Mouse (Mus musculus) thymus, adult 18-20 months (tissue): ENCODE results near the gene Mast4.

Experiments used
- DNase-seq, 2 experiments: peaks; one replicate each; pipeline ENCODE4 v3.0.0; 2022; ENCODE audit warnings: mixed read lengths in 2 of 2

Mast4 gene

DNA sequence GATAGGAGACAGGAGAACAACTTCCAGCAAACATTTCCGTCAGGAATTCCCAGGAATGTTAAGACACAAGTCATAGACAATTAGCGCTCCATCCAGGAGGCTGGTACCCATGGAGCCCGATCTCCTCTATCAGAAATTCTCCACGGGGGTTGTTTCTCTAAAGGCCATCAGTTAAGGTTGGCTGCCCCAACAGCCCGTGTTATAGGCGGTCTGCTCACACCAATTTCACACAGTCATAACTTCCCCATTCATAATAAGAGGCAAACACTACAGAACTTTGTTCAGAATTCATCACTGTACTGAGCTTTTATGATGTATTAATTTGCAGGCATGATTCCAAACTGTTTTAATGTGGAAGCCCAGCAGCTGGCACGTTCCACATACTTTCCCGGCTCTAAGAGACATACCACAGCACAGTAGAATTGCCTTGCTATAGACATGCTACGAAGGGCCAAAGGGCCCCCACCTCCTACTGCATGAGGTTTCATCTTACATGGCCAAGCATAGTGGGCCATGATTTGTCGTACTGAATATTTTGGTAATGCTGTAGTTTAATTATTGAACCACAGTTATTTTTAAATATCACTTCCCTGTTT is 19.1 kb downstream of the Mast4 start:
- DNase-seq = no peak

DNA sequence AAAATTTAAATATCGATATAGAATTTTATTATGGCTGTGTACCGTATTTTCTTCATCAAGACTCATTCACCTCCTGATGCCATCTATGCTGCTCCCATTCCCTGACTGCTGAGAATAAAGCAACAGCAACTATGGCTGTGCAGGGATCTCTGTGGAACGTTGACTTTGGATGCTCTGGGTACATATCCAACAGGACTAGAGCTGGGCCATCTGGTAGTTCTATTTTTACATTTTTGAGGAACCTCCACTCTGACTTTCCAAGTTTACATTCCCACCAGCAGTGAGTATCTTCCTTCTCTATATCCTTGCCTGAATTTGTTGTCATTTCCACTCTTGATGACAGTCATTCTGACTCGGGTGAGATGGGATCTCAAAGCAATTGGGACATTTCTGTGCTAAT is 26.0 kb downstream of the Mast4 start:
- no peak for DNase-seq

DNA sequence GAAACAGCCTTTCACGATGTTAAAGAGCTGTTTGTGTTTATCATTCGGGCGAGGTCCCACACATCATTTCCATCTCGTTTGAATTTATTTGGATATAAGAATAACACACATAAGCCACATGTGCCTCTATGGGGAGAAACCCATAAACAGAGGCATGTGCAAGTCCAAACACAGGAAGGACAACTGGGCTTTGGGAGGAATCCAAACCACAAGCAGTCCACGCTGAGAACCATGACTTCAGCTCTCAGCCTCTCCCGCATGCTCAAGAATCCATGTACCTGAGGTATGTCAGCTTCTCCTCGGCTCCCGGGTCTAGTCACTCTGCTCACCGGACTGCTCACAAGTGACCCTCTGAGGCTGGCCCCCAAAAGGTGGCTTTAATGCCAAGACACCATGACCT is 30.5 kb downstream of the Mast4 start:
- DNase-seq = no peak

DNA sequence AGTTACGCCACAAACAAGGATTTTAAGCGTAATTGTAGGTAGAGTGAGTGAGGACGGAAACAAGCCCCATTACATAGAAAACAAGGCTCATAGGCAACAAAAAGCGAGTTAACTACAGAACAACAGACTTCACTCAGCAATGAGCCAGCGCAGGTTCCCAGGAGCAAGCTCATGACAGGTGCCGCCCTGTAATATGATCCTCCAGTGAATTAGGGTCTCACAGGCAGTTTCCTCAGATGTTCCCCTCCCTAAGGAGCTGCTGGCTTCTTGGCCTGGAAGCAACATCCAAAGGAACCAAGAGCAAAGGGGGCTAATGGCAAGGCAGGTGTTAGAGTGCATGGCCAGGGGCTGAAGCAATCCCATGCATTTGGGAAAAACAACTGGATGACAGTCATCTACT is 31.8 kb downstream of the Mast4 start:
- DNase-seq = no peak

DNA sequence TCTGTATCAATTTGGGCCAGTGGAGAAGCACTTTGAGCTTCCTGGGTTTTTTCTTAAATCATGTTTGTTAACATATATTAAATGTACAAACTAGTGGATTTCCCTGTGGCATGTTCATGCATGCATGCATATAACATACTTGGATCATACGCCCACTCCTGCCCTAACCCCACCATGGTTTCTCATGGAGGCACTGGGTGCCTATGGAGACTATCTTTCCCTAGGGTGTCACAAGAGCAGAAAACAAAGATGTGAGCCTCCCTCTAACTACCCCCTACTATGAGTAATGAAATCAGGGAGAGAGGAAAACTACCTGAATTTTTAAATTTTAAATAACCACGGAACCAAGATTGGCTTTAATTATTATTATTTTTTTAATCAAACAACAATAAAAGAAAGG is 32.2 kb downstream of the Mast4 start:
- DNase-seq = no peak

DNA sequence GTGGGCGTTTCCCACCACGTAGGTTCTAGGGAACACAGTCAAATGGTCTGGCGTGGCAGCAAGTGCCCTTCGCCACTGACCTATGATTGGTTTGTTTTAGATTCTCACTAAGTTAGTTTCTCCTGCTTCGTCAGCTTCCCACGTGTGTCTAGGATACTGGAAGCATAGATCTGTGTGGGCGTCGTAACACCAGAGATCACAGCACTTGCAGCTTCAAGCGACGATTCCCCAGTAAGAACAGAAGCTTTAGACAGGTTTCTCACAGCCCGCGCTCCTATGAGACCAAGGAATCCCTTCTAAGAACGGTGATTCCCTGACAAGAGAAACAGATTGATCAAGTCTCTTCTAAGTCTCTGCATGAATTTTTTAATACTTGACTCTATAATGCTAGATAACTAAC is 39.9 kb downstream of the Mast4 start:
- DNase-seq = no peak

DNA sequence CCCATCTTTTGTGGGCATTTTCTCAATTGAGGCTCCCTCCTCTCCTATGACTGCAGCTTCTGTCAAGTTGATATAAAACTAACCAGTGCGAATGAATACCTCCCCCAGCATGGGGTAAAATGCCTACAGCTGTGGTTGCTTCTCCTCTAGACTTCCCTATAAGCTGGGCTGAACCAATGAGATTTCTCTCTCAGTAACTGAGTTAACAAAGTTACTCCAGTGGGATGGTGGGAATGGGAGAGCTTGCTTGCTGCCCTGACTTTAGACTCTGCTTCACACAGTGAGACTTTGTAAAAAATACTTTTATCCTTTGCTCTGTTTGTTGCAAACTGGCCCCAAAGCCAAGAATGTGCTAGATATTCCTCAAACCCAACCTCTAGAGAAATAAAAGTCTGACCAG is 41.2 kb downstream of the Mast4 start:
- DNase-seq = no peak

DNA sequence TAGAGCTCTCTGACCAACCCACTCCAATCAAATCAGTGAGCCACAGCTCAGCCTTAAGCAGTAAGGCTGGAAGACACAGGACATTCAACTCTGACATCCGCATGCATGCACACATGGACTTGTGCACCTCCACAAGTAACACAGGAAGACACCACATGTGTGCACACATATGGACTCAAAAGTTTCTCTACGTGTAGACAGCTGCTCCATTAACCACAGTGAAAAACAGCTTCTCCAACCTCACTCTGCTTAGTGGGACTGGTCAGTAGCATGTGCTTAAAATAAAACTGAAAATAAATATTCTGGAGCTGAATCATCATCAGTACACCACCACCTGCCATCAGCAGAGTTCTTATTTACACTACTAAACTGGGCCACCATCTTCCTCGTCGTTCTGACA is 43.2 kb downstream of the Mast4 start:
- no peak for DNase-seq

DNA sequence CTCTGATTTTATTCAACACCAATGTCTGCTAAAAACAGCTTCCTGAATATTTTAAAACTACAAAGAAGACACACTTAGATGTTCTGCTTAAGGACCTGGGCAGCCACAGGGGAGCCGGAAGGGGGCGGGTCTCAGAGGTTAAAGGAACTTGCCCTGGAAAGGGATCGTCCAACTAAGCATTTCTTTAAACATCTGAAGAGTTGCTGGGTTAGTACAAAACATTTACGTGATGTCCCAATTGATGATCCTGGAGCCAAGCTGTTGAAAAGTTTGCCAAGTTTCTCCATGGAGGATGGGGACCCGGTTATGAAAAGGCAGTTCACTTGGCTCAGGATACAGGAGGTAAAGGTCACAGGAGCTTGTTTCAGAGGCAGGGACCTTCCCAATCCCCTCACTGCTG is 48.5 kb downstream of the Mast4 start:
- DNase-seq = no peak

DNA sequence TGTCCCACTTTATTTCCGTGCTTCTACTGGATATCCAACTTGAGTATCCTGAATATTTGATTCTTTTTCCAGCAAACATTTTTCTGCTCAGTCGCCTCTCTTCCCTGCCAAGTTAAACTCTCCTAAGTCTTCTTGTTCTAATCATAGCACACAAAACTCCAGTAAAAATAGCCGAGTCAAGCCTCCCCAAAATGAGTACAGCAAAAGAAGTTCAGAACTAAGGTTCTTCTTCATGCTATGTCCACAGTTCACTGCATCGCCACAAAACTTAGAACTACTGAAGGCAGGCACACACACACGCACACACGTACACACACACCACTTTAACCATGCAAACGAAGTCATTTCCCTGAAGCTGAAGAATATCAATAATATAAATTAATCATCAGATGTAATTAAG is 49.3 kb downstream of the Mast4 start:
- DNase-seq = no peak

DNA sequence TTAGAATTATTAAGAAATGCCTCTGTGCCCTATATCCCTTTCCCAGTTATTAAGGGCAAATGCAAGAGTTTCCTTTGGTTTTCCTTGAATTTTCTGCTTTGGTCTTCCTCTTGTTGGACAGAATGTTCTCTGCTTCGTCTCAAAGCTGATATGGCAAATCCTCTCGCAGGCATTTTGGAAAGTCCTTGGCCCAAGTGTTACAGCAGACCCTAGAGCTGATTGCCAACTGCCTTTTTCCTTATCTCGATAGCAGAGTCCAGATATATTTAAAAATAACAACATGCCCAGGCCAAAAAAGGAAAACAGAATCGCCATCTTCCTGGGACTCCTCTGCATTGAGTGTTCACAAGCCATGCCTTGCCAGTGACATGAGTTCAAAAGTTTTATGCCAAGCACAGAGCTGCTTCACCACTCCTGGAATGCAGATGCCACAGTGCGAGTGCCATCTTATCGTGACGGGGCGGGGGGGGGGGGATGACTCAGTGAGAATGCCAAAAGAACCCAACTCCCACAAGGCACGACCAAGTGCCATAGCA is 63.4 kb downstream of the Mast4 start:
- DNase-seq = no peak

DNA sequence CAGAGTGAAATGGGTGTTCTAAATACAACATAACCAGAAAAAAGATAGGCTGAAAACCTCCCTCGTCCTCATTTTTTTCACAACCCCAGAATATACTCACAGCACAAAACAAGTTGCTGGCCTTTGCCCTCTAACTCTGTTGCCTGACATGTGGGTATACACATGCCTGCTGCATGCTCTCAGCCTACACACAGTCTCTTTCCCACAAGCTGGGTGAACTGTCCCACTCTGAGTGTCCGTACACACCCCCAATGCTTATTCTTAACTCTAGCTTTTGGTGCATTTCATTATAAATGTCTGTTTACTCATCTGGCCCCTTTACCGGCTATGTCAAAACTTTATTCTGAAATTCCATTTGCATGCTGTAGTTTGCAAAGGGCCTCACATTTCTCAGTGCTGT is 71.6 kb downstream of the Mast4 start:
- DNase-seq = no peak

DNA sequence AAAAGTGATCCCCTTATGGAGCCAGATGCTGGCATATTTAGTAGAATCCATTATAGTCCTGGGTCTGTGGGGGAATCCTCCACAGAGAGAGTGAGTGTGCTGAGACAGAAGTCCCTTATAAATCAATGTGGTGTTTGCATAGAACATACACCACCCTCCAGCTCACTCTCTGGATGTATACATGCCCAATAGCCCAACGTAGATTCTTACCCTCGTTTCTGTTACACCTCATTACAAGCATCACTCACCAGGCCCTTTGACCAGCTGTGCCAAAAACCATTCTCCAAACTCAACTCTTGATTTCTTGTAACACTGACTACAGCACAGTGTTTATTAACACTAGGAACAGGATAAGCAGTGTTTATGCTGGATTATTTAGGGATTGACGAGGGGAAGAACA is 72.2 kb downstream of the Mast4 start:
- DNase-seq = no peak

DNA sequence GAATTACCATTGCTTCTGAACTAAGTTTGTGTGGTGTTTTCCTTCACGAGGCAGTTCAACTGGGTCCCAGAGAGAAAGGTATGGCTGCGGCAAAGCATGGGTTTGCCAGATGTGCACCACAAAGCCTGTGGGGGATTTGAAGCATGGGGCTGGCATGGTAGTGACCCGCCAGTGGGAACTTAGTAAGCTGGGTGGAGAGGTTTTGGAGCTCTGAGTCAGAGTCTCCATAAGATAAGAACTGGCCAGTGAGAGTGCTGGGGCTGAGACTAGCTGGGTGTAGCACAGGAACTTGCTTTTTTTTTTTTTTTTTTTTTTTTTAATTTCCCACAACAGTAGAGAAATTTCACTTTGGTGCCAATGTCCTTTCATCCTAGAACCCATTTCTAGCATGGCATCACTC is 73.9 kb downstream of the Mast4 start:
- DNase-seq = no peak

DNA sequence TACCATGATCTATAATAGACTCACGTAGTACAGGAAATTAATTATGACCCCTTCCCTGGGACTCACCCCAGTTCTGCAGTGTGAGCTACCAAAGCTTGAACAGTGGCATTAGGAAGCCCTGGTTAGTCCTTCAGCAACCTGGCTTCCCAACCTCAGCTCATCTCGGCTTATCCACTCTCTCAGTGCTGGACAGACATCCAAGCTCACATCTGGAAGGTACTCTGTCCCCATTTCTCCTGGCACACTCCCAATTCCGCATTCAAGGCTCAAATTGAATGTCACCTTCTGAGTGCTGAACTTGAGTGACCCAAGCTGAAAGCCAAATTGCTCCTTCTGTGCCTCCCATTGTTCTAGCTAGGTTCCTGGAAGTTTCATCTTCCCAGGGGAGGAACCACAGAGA is 76.2 kb downstream of the Mast4 start:
- DNase-seq = no peak

DNA sequence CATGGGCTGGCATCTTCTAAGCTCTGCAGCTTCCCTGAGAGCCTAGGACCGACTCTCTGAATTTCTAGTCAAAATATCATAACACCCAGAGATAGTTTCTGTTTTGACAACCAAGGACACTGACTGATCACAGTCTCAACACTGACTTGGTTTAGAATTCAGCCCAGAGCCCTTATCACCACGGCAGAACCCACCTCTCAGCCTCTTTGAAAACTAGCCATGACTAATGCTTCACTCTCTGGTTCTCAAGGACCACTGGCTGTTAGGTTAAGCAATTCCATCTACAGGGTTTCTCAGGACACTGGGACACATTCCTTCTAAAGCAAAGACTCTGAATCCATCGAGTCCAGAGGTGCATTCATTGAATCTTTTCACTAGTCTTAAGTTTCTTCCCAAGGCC is 79.4 kb downstream of the Mast4 start:
- no peak for DNase-seq

DNA sequence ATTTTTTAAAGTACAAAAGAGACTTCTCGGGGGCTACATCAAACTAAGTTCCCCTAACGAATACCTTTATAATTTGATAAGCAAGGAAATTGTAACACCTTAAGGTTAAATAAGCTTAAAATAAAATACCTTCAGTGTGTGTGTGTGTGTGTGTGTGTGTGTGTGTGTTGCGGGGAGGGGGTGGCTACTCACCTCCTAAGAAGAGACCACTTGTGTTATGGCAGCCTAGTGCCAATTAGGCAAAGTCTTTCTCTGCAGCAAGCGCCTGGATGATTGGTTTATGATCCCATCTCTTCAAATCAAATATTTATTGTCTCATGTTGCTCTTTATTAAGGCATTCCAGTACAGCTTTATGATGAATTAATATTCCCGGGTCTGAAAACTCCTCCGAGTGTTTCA is 81.2 kb downstream of the Mast4 start:
- DNase-seq = no peak

DNA sequence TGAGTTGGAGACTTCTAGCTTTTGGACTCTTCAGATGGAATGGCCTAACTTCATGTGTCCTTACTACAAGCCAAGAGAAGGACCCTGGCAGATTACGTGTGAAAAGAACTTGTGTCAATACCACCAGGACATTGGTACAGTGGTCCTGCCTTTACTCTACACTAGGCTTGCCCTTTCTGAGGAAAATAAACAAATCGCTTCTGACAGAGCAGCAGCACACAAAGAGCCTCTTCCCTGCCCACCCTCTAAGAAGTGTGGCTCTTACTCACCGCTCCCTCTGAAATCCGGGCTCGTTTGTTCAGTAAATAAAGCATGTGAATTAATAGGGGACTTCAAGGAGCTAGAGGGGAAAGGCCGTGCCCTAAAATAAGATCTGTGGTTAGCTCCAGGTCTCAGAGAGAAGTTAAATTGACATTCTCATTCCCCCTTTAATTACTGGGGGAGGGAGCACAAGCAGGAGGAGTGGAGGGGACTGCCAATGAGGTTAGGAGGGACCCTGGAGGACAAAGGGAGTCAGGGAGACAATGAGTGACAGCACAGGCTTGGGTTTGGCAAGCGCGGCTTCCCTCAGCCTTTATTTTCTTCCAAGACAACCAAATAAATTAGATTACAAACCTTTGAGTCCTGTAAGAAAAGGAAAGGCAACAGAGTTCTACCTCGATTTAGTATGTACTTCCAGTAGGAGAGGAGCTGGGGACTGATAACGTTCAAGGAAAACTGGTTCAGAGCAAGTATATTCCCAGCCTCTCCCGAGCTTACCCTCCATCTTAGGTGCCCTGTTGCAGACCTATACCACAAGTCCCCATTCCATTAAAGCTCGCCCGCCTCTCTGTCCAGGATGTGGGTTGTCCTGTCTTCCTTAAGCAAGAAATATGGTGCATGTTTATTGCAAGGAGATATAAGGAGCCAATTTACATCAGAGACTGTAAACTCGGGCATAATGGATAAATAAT is 85.9 kb downstream of the Mast4 start:
- no peak for DNase-seq

DNA sequence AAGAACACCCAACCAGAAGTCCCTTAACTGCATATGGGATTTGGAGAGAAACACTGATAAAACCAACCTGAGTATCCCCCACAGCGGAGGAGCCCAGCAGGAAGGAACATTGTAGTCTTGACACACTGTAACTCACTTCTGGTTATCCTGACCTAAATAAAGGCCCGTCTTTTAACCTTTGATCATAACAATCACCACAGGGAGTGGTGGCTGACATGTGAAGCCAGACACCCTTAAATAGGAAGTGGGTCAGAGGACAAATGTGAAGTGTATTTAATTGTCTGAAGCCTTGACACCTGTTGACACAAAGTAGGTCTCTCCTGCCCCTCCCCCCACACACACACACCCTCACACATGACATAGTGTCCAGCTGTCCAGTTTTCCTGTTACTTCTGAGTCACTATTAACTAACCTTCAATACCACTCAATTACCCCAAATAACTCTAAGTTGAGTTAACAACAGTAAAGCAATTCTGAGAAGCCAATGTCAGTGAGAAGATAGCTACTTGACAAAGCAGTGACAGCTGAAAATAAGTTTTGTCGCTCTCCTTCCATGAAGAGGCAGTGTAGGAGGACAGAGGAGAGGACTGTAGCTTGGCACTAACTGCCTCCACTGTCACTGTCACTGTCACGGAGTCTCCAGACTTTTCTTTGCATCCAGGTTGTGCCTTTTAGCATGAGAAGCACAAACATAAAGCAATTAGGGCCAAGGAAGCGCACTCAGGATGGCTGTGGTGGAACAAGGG is 87.2 kb downstream of the Mast4 start:
- DNase-seq = no peak

DNA sequence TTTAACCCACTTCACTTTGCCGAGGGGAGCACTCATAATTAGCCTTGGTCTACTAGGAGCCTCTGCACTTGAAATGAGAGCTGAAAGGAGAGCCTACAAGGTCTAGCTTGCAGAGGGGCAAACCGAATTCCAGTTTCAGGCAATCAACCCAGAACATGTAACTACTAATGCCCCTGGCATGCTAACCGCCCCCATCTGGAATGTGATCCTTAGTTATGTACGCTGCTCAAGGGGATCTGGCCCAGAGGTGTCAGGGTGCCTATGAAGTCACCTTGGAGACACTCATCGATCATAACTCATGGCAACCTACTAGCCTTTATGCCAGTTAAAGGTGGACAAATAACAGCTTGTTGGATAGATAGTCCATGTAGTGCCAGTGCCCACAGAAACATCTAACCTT is 88.9 kb downstream of the Mast4 start:
- DNase-seq = no peak

DNA sequence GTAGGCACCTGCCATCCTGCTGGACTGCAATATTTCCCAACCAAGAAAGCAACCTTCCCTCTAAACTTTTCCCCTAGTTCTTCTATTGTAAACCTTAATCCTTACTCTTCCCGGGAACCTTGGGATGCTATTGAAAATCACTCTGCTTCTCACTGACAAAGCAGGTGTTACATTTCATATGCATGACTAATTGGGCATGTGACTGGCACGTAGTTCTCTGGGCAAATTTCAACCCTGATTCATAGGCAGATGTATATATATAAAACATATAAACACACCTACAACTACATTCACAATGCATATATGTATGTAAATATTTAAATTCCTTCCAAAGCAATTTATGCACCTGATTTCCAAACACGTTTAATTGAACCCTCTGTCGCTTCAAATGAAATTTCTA is 90.2 kb downstream of the Mast4 start:
- no peak for DNase-seq

DNA sequence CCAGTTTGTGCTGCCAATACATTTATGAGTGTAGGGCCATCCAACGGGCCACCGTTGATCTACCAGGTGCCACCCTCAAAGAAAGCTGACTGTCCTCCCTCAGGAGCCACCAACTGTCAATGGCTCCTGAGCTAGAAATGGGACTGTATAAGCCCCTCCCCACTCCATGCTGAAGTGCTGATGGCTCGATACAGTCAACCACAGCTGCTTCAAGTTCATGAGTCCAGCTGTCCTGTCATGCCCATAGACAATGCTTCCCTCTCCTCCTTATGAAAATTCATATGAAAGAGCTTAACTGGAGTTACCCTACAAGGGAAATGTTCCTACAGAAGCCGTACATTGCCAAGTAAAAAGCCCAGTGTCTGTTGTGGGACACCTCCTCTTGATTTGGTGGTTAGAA is 93.2 kb downstream of the Mast4 start:
- DNase-seq = no peak

DNA sequence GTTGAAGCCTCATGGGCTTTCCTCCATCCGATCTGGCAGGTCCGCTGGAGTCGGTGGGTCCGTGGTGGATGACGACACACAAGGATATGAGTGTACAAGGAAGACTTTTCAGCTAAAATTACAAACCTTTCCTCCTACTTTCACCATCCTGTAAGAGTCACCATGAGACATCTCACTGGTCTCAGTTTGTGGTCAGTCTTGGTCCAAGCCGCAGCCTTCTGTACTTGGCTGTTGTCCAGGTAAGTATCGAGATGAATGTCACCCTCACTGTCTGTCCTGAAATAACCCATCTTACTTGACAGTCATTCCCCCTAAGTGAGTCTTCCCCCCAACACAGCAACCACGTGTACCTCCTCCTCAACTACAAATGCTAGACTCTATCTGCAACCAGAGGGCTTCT is 94.6 kb downstream of the Mast4 start:
- no peak for DNase-seq
